Mouse (Mus musculus) hindbrain, embryonic 14.5 days (tissue): ENCODE results near the gene Armh3. TPM values are rescaled to one million over a fixed set of nuclear protein-coding genes. Genes with fewer than 3 reads are reported as not detected.

Source experiments
- ATAC-seq: fragments of 200-750 bp; cut with Nextera tagmentation; 2 replicates; pipeline ENCODE4 v1.8.0; 2017; ENCODE audit warnings: moderate number of reproducible peaks, mild to moderate bottlenecking, moderate TSS enrichment, moderate library complexity; ENCODE audit not compliant: low FRiP score
- DNase-seq: peaks from one replicate; pipeline ENCODE4 v3.0.0-alpha.2; 2015; ENCODE audit warnings: low spot score
- H3K27ac ChIP-seq: fragments of 300-500 bp; sonication (generic); 2 replicates; pipeline ENCODE4 v1.5.1; 2014; ENCODE audit warnings: mild to moderate bottlenecking, moderate library complexity
- H3K27me3 ChIP-seq: fragments of 300-500 bp; sonication (generic); 2 replicates; pipeline ENCODE4 v1.6.1; 2014; ENCODE audit warnings: mild to moderate bottlenecking, low read length, mixed read lengths; ENCODE audit not compliant: control insufficient read depth, insufficient read depth
- H3K36me3 ChIP-seq: fragments of 300-500 bp; sonication (generic); replicated peaks from 2 replicates; pipeline ENCODE4 v1.6.1; 2014; ENCODE audit not compliant: control insufficient read depth, insufficient read depth
- H3K4me1 ChIP-seq: fragments of 300-500 bp; sonication (generic); replicated peaks from 2 replicates; pipeline ENCODE4 v1.6.1; 2014; ENCODE audit warnings: antibody characterized with exemption, low read length, mixed read lengths; ENCODE audit not compliant: control insufficient read depth, insufficient read depth
- H3K4me2 ChIP-seq: fragments of 300-500 bp; sonication (generic); replicated peaks from 2 replicates; pipeline ENCODE4 v1.6.1; 2014; ENCODE audit warnings: mild to moderate bottlenecking, moderate library complexity
- H3K4me3 ChIP-seq: fragments of 300-500 bp; sonication (generic); replicated peaks from 2 replicates; pipeline ENCODE4 v1.5.1; 2014; ENCODE audit warnings: mild to moderate bottlenecking, low read length
- H3K9ac ChIP-seq: fragments of 300-500 bp; sonication (generic); 2 replicates; pipeline ENCODE4 v1.6.1; 2014
- H3K9me3 ChIP-seq: fragments of 300-500 bp; sonication (generic); 2 replicates; pipeline ENCODE4 v1.6.1; 2016; ENCODE audit warnings: low read length; ENCODE audit not compliant: control insufficient read depth
- WGBS: fragments of 180-500 bp; shearing (Covaris S2); extraction: QIAGEN DNeasy Blood & Tissue Kit; methylation state at CpG from one replicate; pipeline ENCODE4 v1.1.7; 2014; 5-methylcytosine and 5-hydroxymethylcytosine counted together
- polyA plus RNA-seq: library from polyadenylated mRNA; unstranded; fragments of >200 nt; fragmentation: Nextera tagmentation; extraction: Ambion mirVana; gene quantifications from 2 replicates; pipeline ENCODE4 v1.2.1, GENCODE M21; 2014

Gene Armh3
- polyA plus RNA-seq, 1 experiment from 2014 or later = 18.7 TPM

DNA sequence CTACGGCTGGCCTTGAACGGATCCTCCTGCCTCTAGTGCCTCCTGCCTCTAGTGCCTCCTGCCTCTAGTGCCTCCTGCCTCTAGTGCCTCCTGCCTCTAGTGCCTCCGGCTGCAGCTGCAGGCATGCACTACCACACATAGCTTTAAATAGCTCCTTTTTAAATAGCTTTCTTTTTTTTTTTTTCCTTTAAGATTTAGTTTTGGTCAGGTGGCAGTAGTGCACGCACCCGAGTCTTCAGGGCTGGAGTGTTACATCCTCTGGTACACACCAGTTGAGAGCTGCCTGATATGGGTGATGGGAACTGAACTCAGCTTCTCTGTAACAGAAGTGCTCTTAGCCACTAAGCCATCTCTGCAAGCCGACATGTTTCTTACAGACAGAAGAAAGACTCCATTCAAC is 49.1 kb downstream of the Armh3 start:
- Histone ChIP-seq H3K27me3 (no peaks in the 10 kb centered on the region), H3K36me3 (peaks cover 64% of the 10 kb centered on the region), H3K27ac (no peak overlapping the region), H3K9ac (no peak overlapping the region), H3K4me1 (no peaks in the 10 kb centered on the region), H3K4me2 (no peak overlapping the region), H3K4me3 (no peak overlapping the region), H3K9me3 (no peaks in the 10 kb centered on the region)
- 92% methylated on average over 6 of the region's 6 CpGs for WGBS
- no peak for DNase-seq
- no peak for ATAC-seq

GRCm38 (mm10) chr19:45947764-45948163 is 50.5 kb downstream of the Armh3 start:
- Histone ChIP-seq H3K9me3 (no peaks in the 10 kb centered on the region), H3K4me2 (no peak overlapping the region), H3K36me3 (peaks cover 66% of the 10 kb centered on the region), H3K4me3 (no peak overlapping the region), H3K27ac (no peak overlapping the region), H3K4me1 (no peaks in the 10 kb centered on the region), H3K27me3 (no peaks in the 10 kb centered on the region), H3K9ac (no peak overlapping the region)
- ATAC-seq (no peak), DNase-seq (no peak)
- 94% methylated on average over 2 of the region's 2 CpGs for WGBS

DNA sequence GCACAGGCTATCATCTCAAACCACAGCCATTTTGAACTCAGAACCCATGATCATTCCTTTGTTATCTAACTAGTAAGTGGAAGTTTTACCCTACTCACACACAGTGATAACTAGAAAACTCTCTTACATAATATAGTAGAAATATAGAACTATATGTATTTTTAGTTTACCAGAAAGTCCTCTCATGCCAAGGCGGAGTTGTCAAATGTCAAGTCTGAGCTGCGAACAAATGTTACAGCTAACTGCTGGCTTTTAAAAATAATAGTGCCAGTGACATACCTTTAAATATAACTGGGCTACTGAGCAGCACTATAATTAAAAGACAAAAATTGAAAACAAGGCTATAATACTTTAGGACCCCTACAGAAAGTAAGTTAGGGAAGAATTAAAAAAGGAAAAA is 51.0 kb downstream of the Armh3 start:
- H3K27me3 ChIP-seq = no peaks in the 10 kb centered on the region
- no peak overlapping the region for H3K9ac ChIP-seq
- WGBS = 93% methylated on average over 2 of the region's 2 CpGs
- H3K4me3 ChIP-seq = no peak overlapping the region
- H3K36me3 ChIP-seq = peaks cover 62% of the 10 kb centered on the region
- H3K4me2 ChIP-seq = no peak overlapping the region
- no peaks in the 10 kb centered on the region for H3K4me1 ChIP-seq
- no peak overlapping the region for H3K27ac ChIP-seq
- ATAC-seq (no peak), DNase-seq (no peak)
- no peaks in the 10 kb centered on the region for H3K9me3 ChIP-seq

- no peaks in the 10 kb centered on the region for H3K27me3 ChIP-seq
- ATAC-seq = no peak
- no peak overlapping the region for H3K9ac ChIP-seq
- no peaks in the 10 kb centered on the region for H3K9me3 ChIP-seq
- no peak overlapping the region for H3K4me2 ChIP-seq
- H3K4me3 ChIP-seq = no peak overlapping the region
- H3K27ac ChIP-seq = no peak overlapping the region
- no peak for DNase-seq
- 95% methylated on average over 9 of the region's 9 CpGs for WGBS
- H3K4me1 ChIP-seq = no peaks in the 10 kb centered on the region
- H3K36me3 ChIP-seq = peaks cover 59% of the 10 kb centered on the region
These were observed 51.7 kb downstream of the Armh3 start for GRCm38 (mm10) chr19:45946541-45946940.

DNA sequence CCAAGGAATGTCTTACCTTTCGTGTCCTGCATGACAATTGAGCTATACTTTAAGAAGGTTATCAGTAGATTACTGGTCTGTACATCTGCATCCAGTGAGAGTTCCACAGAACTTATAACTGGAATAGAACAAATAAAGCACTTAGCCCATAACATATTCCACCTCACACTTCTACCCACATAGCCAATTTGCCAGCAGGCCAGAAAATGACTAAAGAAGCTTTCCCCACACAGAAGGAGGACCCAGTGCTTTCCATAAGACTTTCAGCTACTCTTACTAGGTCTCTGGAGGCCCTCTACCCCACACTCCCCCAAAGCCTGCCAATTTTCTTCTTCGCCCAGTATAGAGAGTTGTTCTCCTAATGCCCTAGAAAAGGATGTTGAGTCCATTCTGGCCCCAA is 52.3 kb downstream of the Armh3 start:
- no peaks in the 10 kb centered on the region for H3K27me3 ChIP-seq
- ATAC-seq (no peak), DNase-seq (no peak)
- WGBS = 95% methylated on average over 2 of the region's 2 CpGs
- no peaks in the 10 kb centered on the region for H3K4me1 ChIP-seq
- H3K9me3 ChIP-seq = no peaks in the 10 kb centered on the region
- no peak overlapping the region for H3K4me2 ChIP-seq
- peaks cover 54% of the 10 kb centered on the region for H3K36me3 ChIP-seq
- H3K9ac ChIP-seq = no peak overlapping the region
- no peak overlapping the region for H3K4me3 ChIP-seq
- no peak overlapping the region for H3K27ac ChIP-seq

GRCm38 (mm10) chr19:45943758-45944157 is 54.5 kb downstream of the Armh3 start:
- 85% methylated on average over 4 of the region's 4 CpGs for WGBS
- H3K27me3 ChIP-seq = no peaks in the 10 kb centered on the region
- no peak overlapping the region for H3K27ac ChIP-seq
- H3K9ac ChIP-seq = no peak overlapping the region
- H3K36me3 ChIP-seq = peaks cover 59% of the 10 kb centered on the region
- DNase-seq = no peak
- H3K4me2 ChIP-seq = no peak overlapping the region
- H3K9me3 ChIP-seq = no peaks in the 10 kb centered on the region
- no peaks in the 10 kb centered on the region for H3K4me1 ChIP-seq
- no peak overlapping the region for H3K4me3 ChIP-seq
- no peak for ATAC-seq

DNA sequence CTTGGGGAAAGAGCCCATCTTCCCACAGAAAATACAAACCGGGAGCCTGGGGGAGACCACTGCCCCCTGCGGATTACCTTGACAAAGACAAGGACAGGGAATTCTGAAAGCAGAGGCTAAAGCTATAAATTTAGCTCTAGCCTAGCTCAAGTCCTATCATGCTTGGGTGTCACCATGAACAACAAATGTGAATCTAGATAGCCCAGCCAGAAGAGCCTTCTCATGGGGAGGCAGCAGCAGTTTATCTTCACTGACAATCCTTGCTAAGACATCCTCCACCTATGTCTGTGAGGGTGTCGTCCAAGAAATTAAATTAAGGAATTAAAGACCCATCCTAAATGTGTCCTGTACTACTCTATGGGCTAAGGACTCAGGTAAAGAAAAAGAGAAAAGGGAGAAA is 60.2 kb downstream of the Armh3 start:
- Histone ChIP-seq H3K36me3 (peaks cover 34% of the 10 kb centered on the region), H3K9me3 (no peaks in the 10 kb centered on the region), H3K27me3 (no peaks in the 10 kb centered on the region), H3K4me3 (no peak overlapping the region), H3K4me2 (no peak overlapping the region), H3K9ac (0 out of 2 replicates have a peak overlapping the region, but pooled peaks have one; percentile 20), H3K4me1 (peaks cover 20% of the 10 kb centered on the region; the same call in 1 of the 2 replicates), H3K27ac (peak overlapping the region; percentile 58)
- WGBS = 31% methylated on average over 3 of the region's 3 CpGs
- ATAC-seq = no peak
- DNase-seq = no peak

- Histone ChIP-seq H3K27ac (peak overlapping the region; percentile 58), H3K4me3 (no peak overlapping the region), H3K36me3 (peaks cover 40% of the 10 kb centered on the region), H3K27me3 (no peaks in the 10 kb centered on the region), H3K4me2 (no peak overlapping the region), H3K9me3 (no peaks in the 10 kb centered on the region), H3K9ac (peak overlapping the region; percentile 20; the same call in 1 of the 2 replicates), H3K4me1 (peaks cover 20% of the 10 kb centered on the region; the same call in 1 of the 2 replicates)
- WGBS = 6% methylated on average over 9 of the region's 9 CpGs
- ATAC-seq (no peak), DNase-seq (peak; percentile 43)
These were observed 60.8 kb downstream of the Armh3 start for GRCm38 (mm10) chr19:45937530-45937929.

- Histone ChIP-seq H3K36me3 (peaks cover 54% of the 10 kb centered on the region), H3K4me1 (no peaks in the 10 kb centered on the region), H3K4me3 (no peak overlapping the region), H3K27ac (no peak overlapping the region), H3K4me2 (no peak overlapping the region), H3K9ac (no peak overlapping the region), H3K27me3 (no peaks in the 10 kb centered on the region), H3K9me3 (no peaks in the 10 kb centered on the region)
- ATAC-seq = no peak
- WGBS = 86% methylated on average over 5 of the region's 5 CpGs
- DNase-seq = no peak
These were observed 71.1 kb downstream of the Armh3 start for GRCm38 (mm10) chr19:45927236-45927635.

- Histone ChIP-seq H3K27ac (no peak overlapping the region), H3K4me2 (no peak overlapping the region), H3K36me3 (peaks cover 45% of the 10 kb centered on the region), H3K27me3 (no peaks in the 10 kb centered on the region), H3K4me3 (no peak overlapping the region), H3K4me1 (no peaks in the 10 kb centered on the region), H3K9ac (no peak overlapping the region), H3K9me3 (no peaks in the 10 kb centered on the region)
- 87% methylated on average over 8 of the region's 8 CpGs for WGBS
- DNase-seq (no peak), ATAC-seq (no peak)
These were observed 71.9 kb downstream of the Armh3 start for GRCm38 (mm10) chr19:45926342-45926741.
